Mouse (Mus musculus): Measurements from ENCODE around the gene Gm42742. TPM values are rescaled to one million over a fixed set of nuclear protein-coding genes. Genes with fewer than 3 reads are reported as not detected.

Gm42742 gene
- total RNA-seq, 1 experiment from 2014 or later = 8.4 TPM

GRCm38 (mm10) chr7:127003620-127004019 is 17.3 kb downstream of the Gm42742 start:
- DNase-seq = no peak

- no peak for DNase-seq
Observed at GRCm38 (mm10) chr7:126999568-126999967, 21.3 kb downstream of the Gm42742 start.

GRCm38 (mm10) chr7:126996449-126996848 is 24.4 kb downstream of the Gm42742 start:
- peak; percentile 31 for DNase-seq

GRCm38 (mm10) chr7:126988816-126989215 is 32.1 kb downstream of the Gm42742 start:
- DNase-seq = no peak

GRCm38 (mm10) chr7:126986319-126986718 is 34.6 kb downstream of the Gm42742 start:
- DNase-seq = peak; percentile 62

- no peak for DNase-seq
Observed at GRCm38 (mm10) chr7:126984667-126985444, 36.0 kb downstream of the Gm42742 start.

- no peak for DNase-seq
Observed at GRCm38 (mm10) chr7:126983113-126983512, 37.8 kb downstream of the Gm42742 start.

GRCm38 (mm10) chr7:126982054-126982453 is 38.8 kb downstream of the Gm42742 start:
- no peak for DNase-seq

GRCm38 (mm10) chr7:126981601-126982000 is 39.3 kb downstream of the Gm42742 start:
- no peak for DNase-seq

- no peak for DNase-seq
Observed at GRCm38 (mm10) chr7:126978841-126979240, 42.1 kb downstream of the Gm42742 start.

GRCm38 (mm10) chr7:126976878-126977459 is 43.9 kb downstream of the Gm42742 start:
- DNase-seq = no peak

- DNase-seq = peak; percentile 98
Observed at GRCm38 (mm10) chr7:126975950-126976866, 44.7 kb downstream of the Gm42742 start, which contains the start of gene Cdiptos. Gene Cdiptos, minus strand, starts transcription at chr7:126976098.

- DNase-seq = no peak
Observed at GRCm38 (mm10) chr7:126975893-126975949, 45.2 kb downstream of the Gm42742 start, which contains the start of gene Cdipt. Gene Cdipt, plus strand, starts transcription at chr7:126975914.

GRCm38 (mm10) chr7:126975493-126975892 is 45.4 kb downstream of the Gm42742 start:
- DNase-seq = peak; percentile 41

- DNase-seq = peak; percentile 60
Observed at GRCm38 (mm10) chr7:126967361-126967760, 53.5 kb downstream of the Gm42742 start.

- DNase-seq = no peak
Observed at GRCm38 (mm10) chr7:126965568-126965967, 55.3 kb downstream of the Gm42742 start.

Small RNAs within 50 kb of the gene (microRNA-seq; reads per million reads assigned to microRNA genes)
- 0 reads per million in 2 experiments for gene Gm44343

Other genes starting within 250 kb of the Gm42742 start
- gene Ypel3, start 244.1 kb downstream of the Gm42742 start, total RNA-seq (2021) = 129 and 173 TPM in 2 replicates
- 1.2 and 1.5 TPM in 2 replicates for gene Tbx6, start 239.6 kb downstream of the Gm42742 start, total RNA-seq (2021)
- gene Ppp4c, start 228.6 kb downstream of the Gm42742 start, total RNA-seq (2021) = 94.7 and 109 TPM in 2 replicates
- gene Fam57b, start 223.4 kb downstream of the Gm42742 start, total RNA-seq (2021) = 32.1 and 32.5 TPM in 2 replicates
- gene 4930451I11Rik, start 189.5 kb downstream of the Gm42742 start, total RNA-seq (2021) = not detected in 2 replicates
- gene Doc2a, start 173.7 kb downstream of the Gm42742 start, total RNA-seq (2021) = 0.63 and 0.64 TPM in 2 replicates
- 24.1 and 30.2 TPM in 2 replicates for gene Hirip3, start 159.1 kb downstream of the Gm42742 start, total RNA-seq (2021)
- gene Ino80e, start 158.7 kb downstream of the Gm42742 start, total RNA-seq (2021) = 39.2 and 41.9 TPM in 2 replicates
- 68.8 and 79.4 TPM in 2 replicates for gene Taok2, start 136.4 kb downstream of the Gm42742 start, total RNA-seq (2021)
- gene Tmem219, start 98.2 kb downstream of the Gm42742 start, total RNA-seq (2021) = 27.6 and 27.9 TPM in 2 replicates
- 20.2 and 24.7 TPM in 2 replicates for gene Kctd13, start 92.2 kb downstream of the Gm42742 start, total RNA-seq (2021)
- 1.7 and 2.2 TPM in 2 replicates for gene Asphd1, start 71.5 kb downstream of the Gm42742 start, total RNA-seq (2021)
- 54.2 and 62.2 TPM in 2 replicates for gene Sez6l2, start 70.5 kb downstream of the Gm42742 start, total RNA-seq (2021)
- gene Cdipt, start 45.2 kb downstream of the Gm42742 start, total RNA-seq (2021) = 78.2 and 83.0 TPM in 2 replicates
- 1.6 TPM in 2 replicates for gene Cdiptos, start 45.0 kb downstream of the Gm42742 start, total RNA-seq (2021)
- gene Mvp, start 6.5 kb downstream of the Gm42742 start, total RNA-seq (2021) = 61.7 and 63.8 TPM in 2 replicates
- 3.0 and 3.2 TPM in 2 replicates for gene Pagr1b, start 4.6 kb downstream of the Gm42742 start, total RNA-seq (2021)
- 7.9 and 24.6 TPM in 2 replicates for gene Pagr1a, start 3.7 kb downstream of the Gm42742 start, total RNA-seq (2021)
- gene Prrt2, start 114 bp upstream of the Gm42742 start, total RNA-seq (2021) = 3.5 and 4.6 TPM in 2 replicates
- gene Maz, start 5.9 kb upstream of the Gm42742 start, total RNA-seq (2021) = 133 and 142 TPM in 2 replicates
- 18.9 and 21.7 TPM in 2 replicates for gene Kif22, start 21.4 kb upstream of the Gm42742 start, total RNA-seq (2021)
- gene Zg16, start 66.2 kb upstream of the Gm42742 start, total RNA-seq (2021) = not detected in 2 replicates
- 1.3 and 5.7 TPM in 2 replicates for gene AI467606, start 70.3 kb upstream of the Gm42742 start, total RNA-seq (2021)
- 1.8 and 11.4 TPM in 2 replicates for gene Qprt, start 101.1 kb upstream of the Gm42742 start, total RNA-seq (2021)
- gene Spn, start 116.7 kb upstream of the Gm42742 start, total RNA-seq (2021) = 1.4 and 7.9 TPM in 2 replicates
- 50.9 and 55.4 TPM in 2 replicates for gene Cd2bp2, start 175.0 kb upstream of the Gm42742 start, total RNA-seq (2021)
- 38.9 and 45.6 TPM in 2 replicates for gene Tbc1d10b, start 187.4 kb upstream of the Gm42742 start, total RNA-seq (2021)
- 4.3 and 4.9 TPM in 2 replicates for gene Mylpf, start 187.8 kb upstream of the Gm42742 start, total RNA-seq (2021)
- 10.0 and 13.8 TPM in 2 replicates for gene Zfp553, start 212.0 kb upstream of the Gm42742 start, total RNA-seq (2021)
- gene Sept1, start 212.0 kb upstream of the Gm42742 start, total RNA-seq (2021) = 11.2 and 35.8 TPM in 2 replicates
- 25.9 and 28.1 TPM in 2 replicates for gene Zfp771, start 223.2 kb upstream of the Gm42742 start, total RNA-seq (2021)
- gene Dctpp1, start 239.6 kb upstream of the Gm42742 start, total RNA-seq (2021) = 48.3 and 57.5 TPM in 2 replicates

Data from adrenal gland, postnatal 14 days (tissue).